Mouse (Mus musculus) testis, postnatal 10 days (tissue): ENCODE data around the gene Nipal1.

Experiments used
- DNase-seq: peaks from one replicate; pipeline ENCODE4 v3.0.0; 2021; ENCODE audit warnings: low spot score

Nipal1 gene

DNA sequence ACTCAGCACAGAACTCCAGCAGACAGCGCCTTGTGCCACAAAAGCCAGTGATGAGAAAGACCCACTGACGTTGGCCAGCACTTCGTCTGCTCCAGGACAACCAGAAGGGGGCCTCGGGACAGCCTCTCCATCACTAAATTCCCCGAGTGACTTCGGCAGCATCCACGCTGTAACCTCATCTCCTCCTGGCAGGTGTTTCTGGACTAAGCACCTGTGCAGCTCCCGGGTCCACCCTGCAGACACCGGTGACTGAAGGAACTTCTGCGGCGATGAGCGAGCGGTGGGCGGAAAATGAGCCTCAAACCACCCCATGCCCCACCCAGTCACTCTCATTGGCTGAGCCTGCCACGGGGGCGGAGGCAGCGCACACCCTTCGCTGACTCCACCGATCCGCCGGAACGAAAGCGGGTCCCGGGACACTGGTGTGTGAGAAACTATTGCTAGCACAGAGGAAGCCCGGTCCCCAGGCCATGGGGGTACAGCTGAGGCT lies at the start of gene Nipal1:
Nipal1 (plus strand) TSS at position 378 of the 490 bp plus-strand sequence.
- DNase-seq, result peak; percentile 75

DNA sequence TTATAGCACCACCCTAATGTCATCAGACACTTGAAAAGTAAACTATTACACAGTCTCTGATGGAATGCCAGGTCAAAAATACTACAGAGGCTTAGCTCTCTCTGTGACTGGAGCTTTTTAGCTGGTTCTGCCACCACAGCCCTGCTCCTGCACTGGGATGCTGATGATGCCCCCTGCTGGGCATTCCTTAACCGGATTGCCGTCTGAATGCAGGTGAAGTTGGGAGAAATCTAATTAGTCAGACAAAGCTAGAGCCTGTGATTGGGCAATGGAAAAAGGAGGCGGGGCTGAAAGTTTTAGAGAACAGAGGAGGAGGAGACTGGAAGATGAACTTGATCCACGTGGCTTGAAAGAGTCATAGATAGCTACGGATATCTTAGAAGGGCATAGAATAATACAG lies 46.6 kb upstream of the Nipal1 start:
- DNase-seq, result peak; percentile 73

DNA sequence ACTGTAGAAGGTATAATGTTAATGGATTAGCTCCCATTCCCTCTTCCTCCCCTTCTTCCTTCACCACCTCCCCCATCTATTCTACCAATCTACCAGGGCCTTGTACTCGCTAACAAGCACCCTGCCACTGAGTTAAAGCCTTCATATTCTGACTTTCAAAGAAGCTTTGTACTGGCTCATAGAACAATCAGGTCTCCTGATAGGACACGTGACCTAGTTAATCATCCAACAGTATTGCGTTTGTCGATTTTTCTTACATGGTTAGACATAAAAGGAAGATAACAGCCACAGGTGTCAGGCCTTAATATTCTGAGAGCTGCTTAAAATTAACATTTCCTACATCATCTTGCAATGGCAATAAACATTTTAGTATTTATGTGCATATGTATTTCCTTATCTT lies 44.5 kb upstream of the Nipal1 start:
- no peak for DNase-seq

DNA sequence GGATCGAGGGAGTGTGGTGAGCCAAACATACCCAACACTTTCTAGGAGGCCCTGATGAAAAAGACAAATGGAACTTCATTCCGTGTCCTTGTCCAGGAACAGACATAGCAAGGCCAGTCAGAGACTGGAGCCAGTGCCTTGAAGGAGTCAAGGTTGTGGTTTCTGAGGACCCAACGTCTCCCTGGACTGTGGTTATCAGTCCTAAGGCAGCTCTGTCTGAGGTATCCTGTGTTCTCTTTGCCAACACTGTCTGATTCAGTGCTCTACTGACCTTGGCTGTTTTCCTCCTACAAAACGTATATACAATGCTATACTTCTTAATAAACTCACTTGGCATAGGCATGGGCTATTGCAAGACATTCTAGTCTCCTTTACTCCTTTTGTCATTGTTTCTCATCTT lies 30.2 kb upstream of the Nipal1 start:
- DNase-seq, result no peak

DNA sequence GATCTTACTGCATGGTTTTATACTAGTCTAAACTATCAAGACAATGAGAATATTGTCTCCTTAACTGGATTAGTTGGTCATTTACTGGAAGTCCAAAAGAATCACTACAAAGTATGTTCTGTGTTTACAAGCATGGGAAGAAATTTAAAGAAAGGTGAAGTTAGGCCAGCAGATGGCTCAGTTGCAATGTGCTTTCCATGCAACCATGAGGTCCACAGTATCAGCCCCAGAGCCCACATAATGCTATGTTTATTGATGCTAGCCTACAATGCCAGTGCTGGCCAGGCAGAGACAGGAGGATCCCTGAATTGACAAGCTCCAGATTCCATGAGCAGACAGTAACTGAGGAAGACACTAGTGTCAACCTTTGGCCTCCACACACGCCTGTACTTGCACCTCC lies 26.6 kb upstream of the Nipal1 start:
- DNase-seq, result no peak

DNA sequence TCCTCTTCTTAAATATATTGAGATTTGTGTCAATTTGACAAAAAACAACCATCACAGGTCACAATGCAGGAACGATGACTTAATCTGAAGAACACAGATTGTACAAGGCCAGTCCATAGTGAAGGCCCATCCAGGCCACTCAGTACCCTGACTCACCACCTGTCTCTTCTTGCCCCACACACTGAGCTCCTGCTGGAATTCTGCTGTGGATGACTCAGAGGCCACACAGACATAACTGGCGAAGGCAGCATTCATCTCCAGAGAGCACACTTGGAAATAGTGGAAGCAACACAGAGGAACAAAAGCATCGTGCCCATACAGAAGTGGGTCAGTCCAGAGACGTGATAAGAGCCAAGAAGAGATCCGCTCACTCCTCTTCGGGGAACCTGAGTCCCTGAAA lies 17.6 kb upstream of the Nipal1 start:
- DNase-seq, result no peak

DNA sequence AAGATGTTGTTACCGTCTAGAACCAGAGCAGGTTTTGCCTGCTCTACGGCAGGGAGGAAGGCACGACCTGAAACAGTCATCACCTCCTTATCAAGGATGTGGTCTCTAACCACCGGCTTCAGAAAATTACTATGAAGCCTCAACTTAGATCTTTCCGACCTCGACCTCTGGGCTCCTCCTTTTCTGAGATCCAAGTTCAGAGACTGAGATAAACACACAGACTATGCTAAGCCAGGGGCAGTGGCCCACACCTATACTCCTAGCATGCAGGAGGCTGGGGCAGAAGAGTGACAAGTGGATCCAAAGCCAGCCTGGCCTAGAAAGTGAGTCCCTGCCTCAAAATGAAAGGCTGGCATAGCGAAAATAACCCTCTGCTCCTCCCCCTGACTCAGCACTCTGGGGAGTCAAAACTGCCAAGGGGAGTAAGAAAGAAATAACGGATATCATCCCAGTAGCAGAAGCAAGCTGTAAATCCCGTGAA lies 12.8 kb upstream of the Nipal1 start:
- DNase-seq, result no peak

DNA sequence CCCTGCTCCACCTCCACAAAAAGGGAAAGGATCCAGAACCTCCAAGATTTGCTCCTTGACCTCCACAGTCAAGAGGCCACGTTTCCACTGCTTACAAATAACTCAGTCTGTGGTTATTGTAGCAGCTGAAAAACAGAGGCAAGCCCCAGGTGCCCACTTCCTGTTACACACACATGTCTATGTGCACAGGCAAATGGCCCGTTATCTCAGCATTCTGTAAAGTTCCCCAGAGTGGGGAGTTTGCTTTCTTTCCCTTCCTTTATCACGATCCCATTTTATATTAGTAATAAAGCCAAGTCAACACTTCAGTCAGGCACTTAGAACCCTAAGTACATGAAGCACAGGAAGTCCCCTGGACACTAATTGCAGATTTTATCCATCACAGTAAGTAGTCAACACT lies 11.5 kb upstream of the Nipal1 start:
- no peak for DNase-seq

DNA sequence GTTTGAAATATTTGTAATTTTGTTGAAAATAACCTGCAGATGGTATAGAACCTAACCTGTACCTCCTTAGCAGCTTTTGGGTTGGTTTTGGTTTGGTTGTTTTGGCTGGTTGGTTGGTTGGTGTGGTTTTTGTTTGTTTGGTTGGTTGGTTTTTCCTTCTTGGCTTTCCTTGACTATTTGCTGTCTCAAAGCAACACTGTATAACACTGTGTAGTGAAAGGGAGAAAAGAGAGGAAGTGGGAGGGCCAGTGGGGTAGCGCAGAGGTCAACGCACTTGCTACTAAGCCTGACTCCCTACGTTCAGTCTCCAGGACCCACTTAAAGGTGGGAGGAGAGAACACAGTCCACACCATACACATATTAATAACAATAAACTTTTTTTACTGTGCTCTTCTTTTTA lies 11.0 kb upstream of the Nipal1 start:
- no peak for DNase-seq

DNA sequence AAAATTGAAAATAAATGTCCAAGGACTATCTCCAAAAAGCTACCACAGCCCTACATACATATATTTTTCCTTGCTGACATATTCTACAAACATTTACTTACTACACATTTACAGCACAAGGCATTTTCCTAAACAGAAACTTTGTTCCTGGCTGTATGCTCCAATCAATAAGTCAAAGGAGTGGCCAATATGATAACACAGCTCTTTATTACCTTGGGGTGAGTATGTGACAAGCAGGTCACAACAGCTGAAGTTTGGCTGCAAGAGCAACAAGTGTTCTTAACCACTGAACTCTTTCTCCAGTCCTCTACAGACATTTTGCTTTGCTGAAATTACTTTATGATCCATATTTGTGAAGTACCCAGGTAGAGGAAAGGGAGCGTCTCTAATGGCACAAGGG lies 7.5 kb upstream of the Nipal1 start:
- DNase-seq, result no peak

DNA sequence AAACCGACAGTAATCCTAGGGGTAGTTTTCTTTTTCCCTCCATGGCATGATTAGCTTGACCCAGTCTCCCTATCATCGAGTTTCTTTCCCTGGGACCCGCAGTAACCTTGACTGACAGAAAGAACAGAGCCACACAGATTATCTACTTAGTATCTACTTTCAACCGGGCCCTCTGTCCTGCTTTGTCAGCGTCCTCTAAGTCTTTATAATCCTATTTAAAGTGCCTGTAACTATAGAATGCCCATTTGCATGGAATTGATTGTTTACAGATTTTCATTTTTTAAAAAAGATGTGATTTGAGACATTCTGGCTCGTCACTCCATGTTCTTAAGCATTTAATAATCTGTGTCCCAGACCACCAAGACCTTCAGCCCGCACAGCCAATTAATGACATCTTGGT lies 3.9 kb upstream of the Nipal1 start:
- DNase-seq, result no peak

DNA sequence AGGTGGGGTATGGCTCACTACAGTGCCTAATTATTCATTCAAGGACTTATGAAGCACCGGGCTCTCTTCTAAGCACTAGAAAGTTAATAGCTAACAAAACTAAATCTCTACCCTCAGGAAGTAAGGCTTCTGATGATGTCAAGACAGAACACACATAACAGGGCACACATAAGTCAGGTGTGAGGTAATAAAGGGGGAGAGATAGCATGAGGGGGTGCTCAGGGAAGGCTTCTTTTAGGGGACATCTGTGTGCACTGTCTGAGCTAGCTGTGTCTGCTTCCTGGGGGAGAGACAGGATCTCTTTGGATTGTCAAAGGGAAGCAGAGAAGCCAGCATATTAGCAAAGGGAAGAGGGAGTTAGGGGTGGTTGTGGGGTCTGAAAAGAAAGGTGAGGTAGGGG lies 3.4 kb upstream of the Nipal1 start, which contains the start of gene Cnga1:
Cnga1 (minus strand) TSS at position 101 of the 400 bp plus-strand sequence.
- no peak for DNase-seq

DNA sequence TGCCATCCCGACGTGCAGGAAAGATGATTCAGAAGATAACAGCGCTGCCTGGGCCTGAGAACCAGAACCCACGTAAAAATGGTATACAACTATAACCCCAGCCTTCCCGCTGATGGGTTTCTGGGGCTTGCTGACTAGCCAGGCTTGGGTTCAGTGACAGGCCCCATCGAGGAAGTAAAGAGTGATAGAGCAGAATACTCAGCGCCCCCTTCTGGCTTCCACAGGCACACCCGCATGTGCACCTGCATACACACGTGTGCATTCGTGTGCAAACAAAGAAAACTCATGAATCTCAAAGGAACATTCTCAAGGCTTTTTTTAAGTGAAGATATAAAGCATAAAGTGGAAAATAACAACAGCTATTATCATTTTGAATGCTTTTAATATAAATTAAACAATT lies 1.5 kb upstream of the Nipal1 start:
- DNase-seq, result no peak

DNA sequence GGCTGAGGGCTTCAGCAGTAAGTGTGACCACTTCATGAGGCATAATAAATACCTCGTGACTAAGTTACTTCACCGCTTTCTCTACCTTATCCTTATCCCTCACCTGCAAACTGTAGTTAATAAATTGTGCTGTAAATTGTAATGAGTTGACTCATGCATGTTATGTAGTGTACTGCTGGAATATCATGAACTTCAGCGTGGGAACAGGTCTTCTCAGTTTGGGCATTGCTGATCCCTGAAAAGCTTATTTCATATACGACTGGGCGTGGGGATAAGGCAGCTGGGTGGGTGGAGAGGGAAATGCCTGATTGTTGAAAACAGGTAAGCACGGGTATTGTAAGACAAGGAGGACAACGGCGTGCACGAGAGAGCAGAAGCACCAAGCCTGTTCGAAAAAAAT lies 599 bp upstream of the Nipal1 start:
- no peak for DNase-seq

DNA sequence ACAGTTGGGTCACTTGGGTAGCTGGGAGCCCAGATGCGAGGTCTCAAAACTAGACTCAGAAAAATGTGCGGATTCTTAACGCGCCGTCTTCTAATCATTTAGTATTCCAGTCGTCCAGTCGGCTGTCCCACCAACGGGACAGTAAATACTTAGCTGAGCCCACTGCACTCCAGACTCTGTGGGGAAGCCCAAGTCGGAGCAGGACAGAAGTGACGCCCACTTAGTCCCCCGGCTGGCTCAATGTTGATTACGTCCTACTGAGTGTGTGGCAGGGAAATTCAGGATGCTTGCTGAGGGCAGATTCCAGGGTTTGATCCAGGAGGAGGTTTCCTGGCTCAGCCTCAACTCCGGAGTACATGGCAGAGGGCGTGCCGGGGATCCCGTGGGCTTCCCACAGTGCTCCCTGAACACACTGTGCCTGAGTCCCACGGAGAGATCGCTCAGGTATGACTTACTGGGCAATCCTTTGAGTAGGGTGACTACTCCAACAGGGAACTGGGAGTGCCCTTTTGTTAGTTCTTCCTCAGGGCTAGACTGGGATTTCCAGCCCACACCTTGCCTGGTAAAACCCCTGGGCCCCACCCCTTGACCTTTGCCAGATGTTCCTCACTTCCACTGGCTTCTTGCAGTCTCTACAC lies 482 bp downstream of the Nipal1 start:
- DNase-seq, result no peak

DNA sequence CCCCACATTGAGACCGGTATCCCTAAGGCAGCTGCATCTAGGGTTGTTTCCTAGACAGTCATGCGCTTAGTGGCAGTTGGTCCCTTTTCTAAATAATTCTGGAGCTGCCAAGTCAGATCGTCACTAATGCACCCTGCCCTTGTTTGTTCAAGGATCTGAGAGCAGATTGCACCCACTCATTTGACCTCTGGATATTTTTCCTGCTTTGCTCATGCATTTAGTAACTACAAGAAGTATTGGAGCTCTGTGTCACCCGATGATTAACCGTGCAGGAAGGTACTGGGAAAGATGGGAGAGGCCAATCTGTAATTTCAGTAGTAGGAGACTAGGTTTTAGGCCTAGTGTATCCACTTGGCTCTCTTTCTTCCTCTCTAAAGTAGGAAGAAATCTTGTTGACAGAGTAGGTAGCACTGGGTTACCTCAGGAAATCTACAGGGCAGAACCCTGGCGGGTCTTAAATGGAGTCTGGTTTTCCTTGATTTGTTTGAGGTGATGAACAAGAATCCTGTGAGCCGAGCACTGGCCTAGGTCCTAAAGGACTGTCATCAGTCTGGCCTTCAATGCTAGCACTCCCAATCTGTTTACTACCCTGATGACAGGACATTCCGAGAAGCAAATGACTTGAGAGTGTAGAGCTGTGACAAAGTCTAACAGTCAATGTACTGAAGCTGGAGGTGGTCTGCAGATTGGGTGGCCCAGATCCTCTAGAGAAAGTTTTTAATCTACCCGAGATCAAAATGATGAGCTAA lies 1.6 kb downstream of the Nipal1 start:
- DNase-seq, result no peak

DNA sequence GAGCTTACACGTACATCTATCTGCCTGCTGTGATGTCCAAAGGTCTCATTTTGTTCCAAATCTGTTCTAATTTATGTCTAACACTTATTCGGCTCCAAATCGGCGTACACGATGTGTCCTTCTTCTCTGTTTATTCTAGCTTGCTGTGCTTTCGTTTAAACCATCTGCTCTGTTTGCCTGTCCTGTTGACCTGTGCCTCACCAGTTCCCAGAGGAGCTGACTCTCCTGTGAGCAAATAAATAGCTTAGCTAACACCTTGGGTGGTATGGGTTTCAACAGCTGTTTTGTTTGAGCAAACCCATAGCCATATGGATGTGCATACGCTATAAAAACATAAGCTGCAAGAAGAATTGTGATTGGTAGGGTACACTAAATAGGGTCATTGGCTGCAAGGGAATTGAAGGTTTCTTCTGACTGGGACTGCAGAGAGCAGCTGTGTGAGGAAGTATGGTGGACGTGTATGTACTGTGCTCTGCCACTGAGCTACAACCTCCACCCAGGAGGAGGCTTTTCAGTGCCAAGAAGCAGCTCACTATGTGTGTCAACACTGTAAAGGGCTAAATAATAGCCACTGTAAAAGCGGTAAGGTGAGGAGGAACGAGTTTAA lies 5.6 kb downstream of the Nipal1 start:
- DNase-seq, result no peak

DNA sequence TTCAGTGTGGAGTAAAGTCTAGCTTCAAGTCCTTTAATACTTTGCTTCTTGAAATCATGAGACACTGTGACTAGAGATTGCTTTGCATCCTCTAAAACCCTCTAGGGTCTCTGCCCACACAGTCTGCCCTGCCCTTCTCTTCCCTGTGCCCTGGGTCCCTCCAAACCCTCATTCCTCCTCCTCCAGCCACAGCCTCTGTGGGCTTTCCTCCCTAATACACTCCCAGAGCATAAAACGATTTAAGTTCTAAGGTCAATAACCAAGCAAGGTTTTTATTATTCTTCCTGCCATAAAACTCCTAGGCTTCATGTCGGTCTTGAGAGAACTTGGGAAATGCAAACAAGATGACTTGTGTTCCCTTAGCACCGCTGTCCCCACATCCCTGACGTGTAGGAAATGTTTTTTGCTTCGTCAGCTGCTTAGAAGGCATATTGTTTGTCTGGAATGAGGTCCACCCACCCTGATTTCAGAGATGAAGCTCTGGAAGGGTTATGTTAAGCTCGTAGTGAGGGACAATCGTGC lies 8.7 kb downstream of the Nipal1 start:
- peak; percentile 8 for DNase-seq

DNA sequence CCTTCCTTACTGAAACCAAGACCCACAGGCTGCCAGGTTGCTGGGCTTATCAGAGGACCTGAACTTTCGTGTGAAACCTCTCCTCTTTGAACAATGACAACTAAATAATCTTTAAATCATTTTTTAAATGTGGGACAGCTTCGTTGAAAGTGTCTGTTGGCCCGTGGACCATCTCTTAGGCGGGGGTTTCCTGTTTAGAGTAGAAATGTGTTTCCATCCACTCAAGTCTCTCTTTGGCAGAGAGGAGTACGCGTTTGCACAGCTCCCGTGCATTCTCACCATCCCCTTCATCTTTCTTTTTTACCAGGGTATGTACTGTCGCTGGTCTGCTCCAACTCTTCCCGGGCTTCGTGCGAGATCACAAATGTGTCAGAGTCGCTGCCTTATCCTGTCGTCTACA lies 10.8 kb downstream of the Nipal1 start:
- no peak for DNase-seq

DNA sequence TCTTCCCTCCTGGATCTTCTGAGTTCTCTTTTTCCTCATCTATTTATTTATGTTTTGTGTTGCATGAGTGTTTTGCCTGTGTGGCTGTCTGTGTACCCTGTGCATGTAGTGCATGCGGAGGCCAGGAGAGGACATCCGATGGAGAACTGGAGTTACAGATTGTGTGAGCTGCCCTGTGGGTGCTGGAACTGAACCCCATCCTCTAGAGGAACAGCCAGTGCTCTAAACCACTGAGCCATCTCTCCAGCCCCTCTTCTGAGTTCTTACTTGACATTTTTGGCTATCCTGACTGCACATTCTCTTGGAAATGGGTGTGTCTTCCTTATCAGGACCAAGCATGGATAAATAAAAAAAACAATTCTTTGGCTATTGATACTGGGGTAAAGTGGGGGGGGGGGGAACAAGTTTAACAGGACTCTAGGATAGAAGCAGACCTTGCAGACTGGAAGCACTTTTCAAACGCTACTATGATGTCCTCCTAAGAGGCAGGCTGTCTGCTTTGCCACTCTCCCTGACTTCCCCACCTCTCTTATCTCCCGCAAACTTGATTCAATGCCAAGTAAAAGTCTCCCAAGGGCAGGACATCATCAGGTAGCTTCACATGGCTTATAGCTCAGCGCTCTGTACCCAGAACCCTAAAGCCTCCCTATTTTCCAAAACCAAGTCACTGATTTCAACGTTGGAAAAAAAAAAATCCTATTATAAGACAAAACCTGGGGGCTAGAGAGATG lies 13.6 kb downstream of the Nipal1 start:
- DNase-seq, result no peak

DNA sequence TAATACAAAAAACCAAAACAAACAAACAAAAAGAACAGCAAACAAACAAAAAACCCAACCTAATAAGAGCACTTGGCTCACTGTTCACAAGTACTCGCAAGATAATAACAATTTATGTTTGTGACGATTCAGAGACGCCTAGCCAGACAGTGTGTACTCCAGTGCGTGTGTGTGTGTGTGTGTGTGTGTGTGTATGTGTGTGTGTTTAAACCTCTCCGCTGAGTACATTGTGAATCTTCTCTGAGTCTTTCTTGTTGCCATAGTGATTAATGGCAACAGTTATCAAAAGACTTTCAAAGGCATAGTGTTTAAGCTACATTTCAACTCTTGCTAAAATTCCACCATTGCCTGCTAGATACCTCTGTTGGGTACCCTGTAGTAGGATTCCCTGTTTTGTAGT lies 16.5 kb downstream of the Nipal1 start:
- DNase-seq, result no peak

DNA sequence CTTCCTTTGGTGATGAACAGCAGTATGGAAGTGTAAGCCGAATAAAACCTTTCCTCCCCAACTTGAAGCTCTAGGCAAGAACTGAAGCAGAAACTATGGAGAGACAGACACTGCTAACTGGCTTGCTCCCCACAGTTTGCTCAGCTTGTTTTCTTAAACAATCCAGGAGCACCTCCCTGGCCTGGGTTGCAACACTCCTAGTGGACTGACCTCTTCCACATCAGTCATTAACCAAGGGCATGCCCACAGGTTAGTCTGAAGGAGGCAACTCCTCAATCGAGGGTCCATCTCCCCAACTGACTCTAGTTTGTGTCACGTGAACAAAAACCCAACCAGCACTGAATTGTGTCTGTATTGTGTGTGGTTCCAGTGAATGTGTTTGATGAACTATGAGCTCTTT lies 17.3 kb downstream of the Nipal1 start:
- no peak for DNase-seq
